In the genomic region with DNA sequence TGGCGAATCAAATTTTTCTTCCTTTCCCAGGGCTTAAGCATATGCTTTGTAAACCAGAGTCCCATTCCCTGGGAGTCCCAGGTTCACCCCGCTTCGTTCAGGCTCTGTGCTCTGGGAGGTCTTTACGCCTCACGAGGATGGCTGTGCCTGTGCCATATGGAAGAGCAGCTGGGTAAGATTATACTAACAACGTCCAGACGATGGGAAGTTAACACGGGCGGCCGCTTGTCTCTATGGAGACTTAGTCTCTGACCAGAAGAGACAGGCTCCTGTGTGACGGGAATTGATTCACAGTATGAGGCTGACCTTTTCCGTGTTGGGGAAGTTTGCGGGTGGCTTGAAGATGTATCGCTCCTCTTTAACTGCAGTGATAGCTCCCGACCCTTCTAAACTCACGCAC, we compare ENCODE assay signal across 7 mouse cellular contexts.
DNase-seq lines count a peak whose midpoint lies in the region; ATAC-seq and TF ChIP-seq lines count a peak whose summit lies in the region.

No protein-coding gene starts in this region.

- DNase-seq in lung, embryonic 14.5 days = peak; percentile 45
- no peak for DNase-seq in lung, postnatal 14 days
- peak; percentile 29 for DNase-seq in embryo, embryonic 9.5 days (ENCODE audit: extremely low spot score)
- peak; percentile 58 for DNase-seq in intestine, embryonic 14.5 days (ENCODE audit: low spot score)
- peak; percentile 95 for DNase-seq in retina, postnatal 1 day
- DNase-seq in gastrocnemius, postnatal 25 days = no peak
- no peak for DNase-seq in yolk sac, embryonic 10.5 days (ENCODE audit: low spot score)

- H3K27ac ChIP-seq in lung, embryonic 14.5 days (ENCODE audit: low read depth) = no peak overlapping the region
- no peak overlapping the region for H3K27ac ChIP-seq in intestine, embryonic 14.5 days (ENCODE audit: low read depth)

- 0 out of 2 replicates have a peak, but pooled peaks have one; percentile 54 for ATAC-seq in lung, embryonic 14.5 days (ENCODE audit: insufficient read depth)
- ATAC-seq in intestine, embryonic 14.5 days (replicated peaks; ENCODE audit: low FRiP score, low TSS enrichment, low read depth) = no peak

- WGBS in lung, embryonic 14.5 days = 24% methylated on average over 16 of the region's 16 CpGs
- 27% methylated on average over 16 of the region's 16 CpGs for WGBS in intestine, embryonic 14.5 days

- no peaks in the 10 kb centered on the region for H3K27me3 ChIP-seq in lung, embryonic 14.5 days (ENCODE audit: insufficient read depth, low read length)
- H3K27me3 ChIP-seq in intestine, embryonic 14.5 days (replicated peaks; ENCODE audit: control insufficient read depth, insufficient read depth, low read length) = no peaks in the 10 kb centered on the region

- TF ChIP-seq CTCF in lung, embryonic 14.5 days (IDR thresholded peaks at IDR 0.05; ENCODE audit: low read depth) = no peak

- no peaks in the 10 kb centered on the region for H3K9me3 ChIP-seq in lung, embryonic 14.5 days (ENCODE audit: low read depth, low read length)
- H3K9me3 ChIP-seq in intestine, embryonic 14.5 days (ENCODE audit: control insufficient read depth, low read length) = no peaks in the 10 kb centered on the region

- 0 out of 2 replicates have a peak, but pooled peaks cover 6% of the 10 kb centered on the region for H3K4me1 ChIP-seq in lung, embryonic 14.5 days (ENCODE audit: insufficient read depth)
- H3K4me1 ChIP-seq in intestine, embryonic 14.5 days (replicated peaks; ENCODE audit: control insufficient read depth, insufficient read depth, low read length) = no peaks in the 10 kb centered on the region

- H3K36me3 ChIP-seq in lung, embryonic 14.5 days (ENCODE audit: insufficient read depth) = no peaks in the 10 kb centered on the region
- no peaks in the 10 kb centered on the region for H3K36me3 ChIP-seq in intestine, embryonic 14.5 days (ENCODE audit: control insufficient read depth, insufficient read depth, low read length)

- no peak overlapping the region for H3K9ac ChIP-seq in lung, embryonic 14.5 days
- no peak overlapping the region for H3K9ac ChIP-seq in intestine, embryonic 14.5 days (ENCODE audit: low read length)

- H3K4me3 ChIP-seq in lung, embryonic 14.5 days (ENCODE audit: low read depth, low read length) = no peak overlapping the region
- no peak overlapping the region for H3K4me3 ChIP-seq in intestine, embryonic 14.5 days (ENCODE audit: low read depth, low read length)

- peak overlapping the region; percentile 48 for H3K4me2 ChIP-seq in lung, embryonic 14.5 days
- peak overlapping the region; percentile 36 for H3K4me2 ChIP-seq in intestine, embryonic 14.5 days (ENCODE audit: low read length)

Comparison
In these comparisons a context has a peak if more than half of its experiments do, and no peak if none do; other contexts are left out.
1. DNase-seq: peak in lung, embryonic 14.5 days (single experiment), embryo, embryonic 9.5 days (single experiment), intestine, embryonic 14.5 days (single experiment) and retina, postnatal 1 day (single experiment); none in lung, postnatal 14 days (single experiment), gastrocnemius, postnatal 25 days (single experiment) and yolk sac, embryonic 10.5 days (single experiment).